Mouse (Mus musculus): ENCODE measurements around the gene Nt5c2.

DNA sequence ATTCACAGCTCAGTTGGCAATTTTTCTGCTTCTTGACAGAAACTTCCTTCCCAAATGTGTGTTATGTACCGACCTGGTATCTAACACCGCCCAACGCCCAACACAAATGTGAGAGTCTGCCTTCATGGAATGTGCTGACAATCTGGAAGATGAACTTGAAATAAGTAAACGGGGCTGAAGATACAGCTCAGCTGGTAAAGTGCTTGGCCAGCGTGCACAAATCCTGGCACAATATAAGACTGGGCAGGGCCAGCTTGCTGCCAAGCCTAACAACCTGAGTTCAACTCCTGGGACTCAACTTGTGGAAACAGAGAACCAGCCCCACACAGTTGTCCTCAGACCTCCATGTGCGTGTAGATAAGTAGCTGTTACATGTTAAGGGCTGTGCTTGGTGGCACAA is 48.6 kb downstream of the Nt5c2 start:
- TF ChIP-seq POLR2A (IDR thresholded peaks at IDR 0.05; ENCODE audit: insufficient read depth, low read depth, low read length) (no peak), CTCF (IDR thresholded peaks at IDR 0.05) (no peak), EP300 (IDR thresholded peaks at IDR 0.05; ENCODE audit: insufficient read depth, low read depth, low read length) (no peak)
